ENCODE assay signal across 15 mouse cellular contexts in genomic region chr13:117287400-117287799, GRCm38 (mm10).
A peak's percentile ranks its signal among the peaks of the same experiment; 100 is the strongest.
DNase-seq lines count a peak whose midpoint lies in the region; ATAC-seq and TF ChIP-seq lines count a peak whose summit lies in the region.
"Had no signal": no experiment of that assay in that cellular context is flagged by ENCODE, and none has a peak within 500 bp of the region (broad histone marks: within the 10 kb centered on the region; RNA-seq: fewer than 3 reads in every experiment).

No protein-coding gene starts in this region.

- H3K4me3 ChIP-seq in kidney, postnatal 0 days (replicated peaks; ENCODE audit: low read depth, low read length): no peak overlapping the region
- no peak overlapping the region for H3K4me3 ChIP-seq in testis, adult 2 months (ENCODE audit: control insufficient read depth, low read depth, low read length)
- H3K4me3 ChIP-seq in layer of hippocampus, adult 2 months: no peak overlapping the region
- H3K4me3 ChIP-seq: embryonic facial prominence, embryonic 12.5 days; forebrain, embryonic 10.5 days; limb, embryonic 13.5 days; midbrain, embryonic 10.5 days; myocyte had no signal

- no peaks in the 10 kb centered on the region for H3K9me3 ChIP-seq in kidney, postnatal 0 days (replicated peaks; ENCODE audit: low read length)
- H3K9me3 ChIP-seq: embryonic facial prominence, embryonic 12.5 days; forebrain, embryonic 10.5 days; limb, embryonic 13.5 days; midbrain, embryonic 10.5 days had no signal

- DNase-seq in kidney, postnatal 0 days (ENCODE audit: low spot score): no peak
- DNase-seq in kidney, adult 8-10 months: no peak
- no peak for DNase-seq in testis, postnatal 14 days (ENCODE audit: low spot score)
- DNase-seq in induced T-regulatory cell, adult 2 months (ENCODE audit: low read depth): peak; percentile 45
- no peak for DNase-seq in layer of hippocampus, adult 2 months (ENCODE audit: low spot score in 2 of 2)
- no peak for DNase-seq in cerebellum, adult 11-12 months
- DNase-seq: cerebellum, postnatal 36 days; gastrocnemius, postnatal 14 days had no signal

- no peak overlapping the region for H3K9ac ChIP-seq in kidney, postnatal 0 days (ENCODE audit: low read depth, low read length)
- H3K9ac ChIP-seq: embryonic facial prominence, embryonic 12.5 days; limb, embryonic 13.5 days had no signal

- no peak for ATAC-seq in kidney, postnatal 0 days (replicated peaks; ENCODE audit: low FRiP score, low read depth)

- no peak for TF ChIP-seq POLR2A in testis, adult 2 months (IDR thresholded peaks at IDR 0.05; ENCODE audit: control insufficient read depth, low read depth, low read length)

- H3K4me1 ChIP-seq in kidney, postnatal 0 days (replicated peaks; ENCODE audit: insufficient read depth, low read length): no peaks in the 10 kb centered on the region
- peaks cover 2% of the 10 kb centered on the region; the same call in 1 of the 2 replicates for H3K4me1 ChIP-seq in testis, adult 2 months (ENCODE audit: control insufficient read depth, insufficient read depth, low read length)
- H3K4me1 ChIP-seq: embryonic facial prominence, embryonic 12.5 days; limb, embryonic 13.5 days had no signal

- H3K27ac ChIP-seq in kidney, postnatal 0 days: no peak overlapping the region
- H3K27ac ChIP-seq in testis, adult 2 months (ENCODE audit: control insufficient read depth, insufficient read depth, low read depth, low read length): no peak overlapping the region
- no peak overlapping the region for H3K27ac ChIP-seq in layer of hippocampus, adult 2 months
- H3K27ac ChIP-seq: embryonic facial prominence, embryonic 12.5 days; forebrain, embryonic 10.5 days; limb, embryonic 13.5 days; midbrain, embryonic 10.5 days had no signal

- H3K27me3 ChIP-seq in kidney, postnatal 0 days (ENCODE audit: insufficient read depth, low read length): no peaks in the 10 kb centered on the region
- no peaks in the 10 kb centered on the region for H3K27me3 ChIP-seq in testis, adult 2 months (ENCODE audit: control insufficient read depth, insufficient read depth, low read length)
- H3K27me3 ChIP-seq: embryonic facial prominence, embryonic 12.5 days; limb, embryonic 13.5 days had no signal

- H3K4me2 ChIP-seq in kidney, postnatal 0 days (ENCODE audit: low read length): no peak overlapping the region
- H3K4me2 ChIP-seq: embryonic facial prominence, embryonic 12.5 days; heart, embryonic 11.5 days; limb, embryonic 13.5 days had no signal

- TF ChIP-seq CTCF in kidney, postnatal 0 days (IDR thresholded peaks at IDR 0.05; ENCODE audit: low read depth): peak; percentile 12; the same call in 1 of the 2 replicates
- TF ChIP-seq CTCF in testis, adult 2 months (IDR thresholded peaks at IDR 0.05; ENCODE audit: control insufficient read depth, insufficient read depth, insufficient replicate concordance, low read depth, low read length): peak; percentile 46; the same call in 1 of the 2 replicates
- TF ChIP-seq CTCF in layer of hippocampus, adult 2 months (conservative IDR thresholded peaks at IDR 0.05): no peak

- no peaks in the 10 kb centered on the region for H3K36me3 ChIP-seq in kidney, postnatal 0 days (ENCODE audit: insufficient read depth, low read length)
- H3K36me3 ChIP-seq in testis, adult 2 months (ENCODE audit: control insufficient read depth, insufficient read depth, low read length): no peaks in the 10 kb centered on the region
- H3K36me3 ChIP-seq: embryonic facial prominence, embryonic 12.5 days; forebrain, embryonic 10.5 days; limb, embryonic 13.5 days; midbrain, embryonic 10.5 days had no signal

- 93% methylated on average over 6 of the region's 6 CpGs for WGBS in kidney, postnatal 0 days
